Mouse (Mus musculus) hindbrain, embryonic 12.5 days (tissue): ENCODE data around the gene Pgbd1. TPM values are rescaled to one million over a fixed set of nuclear protein-coding genes. Genes with fewer than 3 reads are reported as not detected.

ENCODE experiments used
- ATAC-seq: fragments of 200-750 bp; cut with Nextera tagmentation; 2 replicates; pipeline ENCODE4 v1.8.0; 2017; ENCODE audit warnings: moderate TSS enrichment; ENCODE audit not compliant: low FRiP score
- H3K27ac ChIP-seq: fragments of 300-500 bp; sonication (generic); 2 replicates; pipeline ENCODE4 v1.5.1; 2016; ENCODE audit warnings: mild to moderate bottlenecking
- H3K27me3 ChIP-seq: fragments of 300-500 bp; sonication (generic); 2 replicates; pipeline ENCODE4 v1.6.1; 2016; ENCODE audit warnings: mild to moderate bottlenecking
- H3K36me3 ChIP-seq: fragments of 300-500 bp; sonication (generic); 2 replicates; pipeline ENCODE4 v1.6.1; 2016; ENCODE audit warnings: mild to moderate bottlenecking
- H3K4me1 ChIP-seq: fragments of 300-500 bp; sonication (generic); 2 replicates; pipeline ENCODE4 v1.6.1; 2016
- H3K4me2 ChIP-seq: fragments of 300-500 bp; sonication (generic); replicated peaks from 2 replicates; pipeline ENCODE4 v1.6.1; 2016; ENCODE audit warnings: mild to moderate bottlenecking
- H3K4me3 ChIP-seq: fragments of 300-500 bp; sonication (generic); 2 replicates; pipeline ENCODE4 v1.5.1; 2016; ENCODE audit warnings: mild to moderate bottlenecking
- H3K9ac ChIP-seq: fragments of 300-500 bp; sonication (generic); 2 replicates; pipeline ENCODE4 v1.6.1; 2016; ENCODE audit warnings: mild to moderate bottlenecking, moderate library complexity
- H3K9me3 ChIP-seq: fragments of 300-500 bp; sonication (generic); replicated peaks from 2 replicates; pipeline ENCODE4 v1.6.1; 2016; ENCODE audit warnings: mild to moderate bottlenecking
- WGBS: fragments of 180-500 bp; shearing (Covaris S2); methylation state at CpG from one replicate; pipeline ENCODE4 v1.1.7; 2016; 5-methylcytosine and 5-hydroxymethylcytosine counted together
- polyA plus RNA-seq: library from polyadenylated mRNA; unstranded; fragments of >200 nt; fragmentation: Nextera tagmentation; extraction: Ambion mirVana; gene quantifications from 2 replicates; pipeline ENCODE4 v1.2.1, GENCODE M21; 2016

Pgbd1 gene
- polyA plus RNA-seq, 1 experiment from 2014 or later = 4.9 TPM

GRCm38 (mm10) chr13:21453042-21453441 is 12.2 kb upstream of the Pgbd1 start:
- WGBS = 5% methylated on average over 13 of the region's 13 CpGs
- no peaks in the 10 kb centered on the region for H3K9me3 ChIP-seq
- ATAC-seq = peak; percentile 23

GRCm38 (mm10) chr13:21447856-21448614 is 7.2 kb upstream of the Pgbd1 start:
- Histone ChIP-seq H3K27ac (no peak overlapping the region), H3K9me3 (no peaks in the 10 kb centered on the region), H3K4me2 (no peak overlapping the region), H3K27me3 (no peaks in the 10 kb centered on the region), H3K9ac (no peak overlapping the region), H3K4me3 (no peak overlapping the region), H3K4me1 (peaks cover 10% of the 10 kb centered on the region), H3K36me3 (peaks cover 46% of the 10 kb centered on the region)
- no peak for ATAC-seq
- 83% methylated on average over 16 of the region's 16 CpGs for WGBS

More at GRCm38 (mm10) chr13:21453042-21453441, 12.2 kb upstream of the Pgbd1 start:
- H3K27me3 ChIP-seq = peaks cover 11% of the 10 kb centered on the region
- H3K9ac ChIP-seq = peak overlapping the region; percentile 68
- peaks cover 10% of the 10 kb centered on the region for H3K4me1 ChIP-seq
- H3K27ac ChIP-seq = peak overlapping the region; percentile 58; the same call in 1 of the 2 replicates
- H3K36me3 ChIP-seq = peaks cover 6% of the 10 kb centered on the region; the same call in 1 of the 2 replicates
- H3K4me2 ChIP-seq = peak overlapping the region; percentile 77
- H3K4me3 ChIP-seq = peak overlapping the region; percentile 64

GRCm38 (mm10) chr13:21446796-21447195 is 5.9 kb upstream of the Pgbd1 start:
- no peak overlapping the region for H3K27ac ChIP-seq
- no peaks in the 10 kb centered on the region for H3K27me3 ChIP-seq
- H3K4me2 ChIP-seq = no peak overlapping the region
- H3K36me3 ChIP-seq = peaks cover 46% of the 10 kb centered on the region
- H3K4me3 ChIP-seq = no peak overlapping the region
- H3K9me3 ChIP-seq = no peaks in the 10 kb centered on the region
- H3K9ac ChIP-seq = no peak overlapping the region
- H3K4me1 ChIP-seq = no peaks in the 10 kb centered on the region
- WGBS = 95% methylated on average over 9 of the region's 9 CpGs
- ATAC-seq = no peak

DNA sequence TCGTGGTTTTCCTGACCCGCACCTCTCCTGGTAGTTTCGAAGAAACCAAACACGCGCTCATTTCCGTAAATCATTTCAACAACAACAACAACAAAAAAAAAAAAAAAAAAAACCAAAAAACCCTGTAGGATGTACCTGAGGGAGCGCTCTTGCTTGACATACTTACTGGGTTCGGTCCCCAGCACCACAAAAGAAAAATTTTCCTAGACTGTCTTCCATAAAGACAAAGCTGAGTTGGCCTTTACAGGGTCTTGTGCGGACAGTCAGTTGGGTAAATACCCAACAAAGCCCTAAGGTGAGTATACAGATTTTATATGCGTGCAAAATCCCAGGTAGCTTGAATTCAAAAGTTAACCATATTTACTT is 332 bp upstream of the Pgbd1 start:
- Histone ChIP-seq H3K4me2 (peak overlapping the region; percentile 81), H3K4me3 (peak overlapping the region; percentile 50), H3K9ac (peak overlapping the region; percentile 72), H3K36me3 (peaks cover 28% of the 10 kb centered on the region), H3K4me1 (peaks cover 8% of the 10 kb centered on the region), H3K9me3 (no peaks in the 10 kb centered on the region), H3K27me3 (no peaks in the 10 kb centered on the region), H3K27ac (peak overlapping the region; percentile 78)
- WGBS = 17% methylated on average over 10 of the region's 10 CpGs
- ATAC-seq = peak; percentile 44; the same call in 1 of the 2 replicates

DNA sequence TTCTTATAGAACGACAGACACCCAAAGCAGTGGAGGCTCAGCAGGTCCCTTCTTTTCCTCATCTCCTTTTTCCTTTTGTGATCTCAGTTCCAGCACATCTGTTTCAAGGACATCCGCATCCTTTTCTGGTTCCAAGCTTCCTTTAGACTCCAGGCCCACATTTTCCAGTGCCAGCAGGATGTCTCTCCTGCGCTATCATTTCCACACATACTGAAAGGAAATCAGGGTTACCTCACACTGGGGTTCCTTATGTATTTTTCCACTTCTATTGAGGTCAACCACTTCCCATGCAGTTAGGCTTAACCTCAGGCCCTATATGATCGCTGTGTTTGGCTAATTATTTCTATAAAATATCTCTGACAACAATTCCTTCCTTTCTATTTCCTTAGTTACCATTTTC is 5.4 kb downstream of the Pgbd1 start:
- H3K36me3 ChIP-seq = 0 out of 2 replicates have a peak, but pooled peaks cover 2% of the 10 kb centered on the region
- no peak overlapping the region for H3K27ac ChIP-seq
- H3K4me1 ChIP-seq = peaks cover 4% of the 10 kb centered on the region
- H3K9ac ChIP-seq = no peak overlapping the region
- 81% methylated on average over 4 of the region's 4 CpGs for WGBS
- no peak overlapping the region for H3K4me2 ChIP-seq
- no peak overlapping the region for H3K4me3 ChIP-seq
- no peak for ATAC-seq
- no peaks in the 10 kb centered on the region for H3K9me3 ChIP-seq
- no peaks in the 10 kb centered on the region for H3K27me3 ChIP-seq

- Histone ChIP-seq H3K4me2 (no peak overlapping the region), H3K27me3 (no peaks in the 10 kb centered on the region), H3K4me1 (no peaks in the 10 kb centered on the region), H3K27ac (no peak overlapping the region), H3K36me3 (no peaks in the 10 kb centered on the region), H3K4me3 (no peak overlapping the region), H3K9me3 (no peaks in the 10 kb centered on the region), H3K9ac (no peak overlapping the region)
- WGBS = 96% methylated on average over 1 of the region's 1 CpGs
- ATAC-seq = no peak
Observed at GRCm38 (mm10) chr13:21427631-21428030, 13.2 kb downstream of the Pgbd1 start.

GRCm38 (mm10) chr13:21423301-21423700 is 17.6 kb downstream of the Pgbd1 start:
- Histone ChIP-seq H3K4me3 (no peak overlapping the region), H3K9me3 (no peaks in the 10 kb centered on the region), H3K36me3 (no peaks in the 10 kb centered on the region), H3K9ac (no peak overlapping the region), H3K27ac (no peak overlapping the region), H3K27me3 (no peaks in the 10 kb centered on the region), H3K4me1 (no peaks in the 10 kb centered on the region), H3K4me2 (no peak overlapping the region)
- no peak for ATAC-seq
- WGBS = 64% methylated on average over 5 of the region's 5 CpGs

GRCm38 (mm10) chr13:21418865-21419264 is 22.0 kb downstream of the Pgbd1 start:
- no peak overlapping the region for H3K4me3 ChIP-seq
- WGBS = 59% methylated on average over 6 of the region's 6 CpGs
- H3K4me1 ChIP-seq = no peaks in the 10 kb centered on the region
- ATAC-seq = no peak
- H3K27ac ChIP-seq = no peak overlapping the region
- H3K27me3 ChIP-seq = no peaks in the 10 kb centered on the region
- H3K9ac ChIP-seq = no peak overlapping the region
- H3K36me3 ChIP-seq = no peaks in the 10 kb centered on the region
- H3K4me2 ChIP-seq = no peak overlapping the region
- H3K9me3 ChIP-seq = no peaks in the 10 kb centered on the region

DNA sequence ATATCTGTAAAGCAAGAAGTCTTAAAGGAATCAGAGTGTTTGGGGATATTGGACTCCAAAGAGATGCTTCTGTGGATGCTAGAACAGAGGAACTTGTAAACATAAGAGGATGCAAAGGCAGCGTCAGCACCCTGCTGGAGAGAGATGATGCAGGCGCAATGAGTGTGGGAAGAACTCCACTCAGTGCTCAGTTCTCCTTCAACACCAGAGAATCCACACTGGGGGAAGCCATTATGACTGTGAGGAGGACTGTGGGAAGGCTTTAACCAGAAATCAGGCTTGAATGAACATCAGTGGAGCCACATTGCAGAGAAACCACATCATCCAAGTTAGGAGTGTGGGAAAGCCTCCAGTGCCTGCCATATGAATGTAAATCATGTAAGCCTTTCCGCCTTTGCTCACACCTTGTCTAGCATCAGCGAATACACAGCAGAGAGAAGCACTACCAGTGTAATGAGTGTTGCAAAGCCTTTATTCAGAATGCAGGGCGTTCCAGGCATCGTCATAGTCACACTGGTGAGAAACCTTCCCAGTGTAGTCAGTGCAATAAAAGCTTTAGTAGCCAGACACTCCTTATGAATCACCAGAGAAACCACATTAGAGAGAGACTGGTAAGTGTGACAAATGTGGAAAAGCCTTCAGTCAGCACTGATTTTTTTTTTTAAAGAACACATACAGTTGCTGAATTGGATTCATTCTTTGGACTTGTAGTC is 23.4 kb downstream of the Pgbd1 start:
- H3K4me3 ChIP-seq = no peak overlapping the region
- H3K27me3 ChIP-seq = no peaks in the 10 kb centered on the region
- no peak overlapping the region for H3K9ac ChIP-seq
- no peaks in the 10 kb centered on the region for H3K4me1 ChIP-seq
- 82% methylated on average over 6 of the region's 6 CpGs for WGBS
- no peak overlapping the region for H3K27ac ChIP-seq
- H3K36me3 ChIP-seq = no peaks in the 10 kb centered on the region
- H3K9me3 ChIP-seq = no peaks in the 10 kb centered on the region
- no peak for ATAC-seq
- no peak overlapping the region for H3K4me2 ChIP-seq

GRCm38 (mm10) chr13:21415750-21416149 is 25.1 kb downstream of the Pgbd1 start:
- WGBS = 93% methylated on average over 2 of the region's 2 CpGs
- no peak for ATAC-seq
- Histone ChIP-seq H3K36me3 (no peaks in the 10 kb centered on the region), H3K9me3 (no peaks in the 10 kb centered on the region), H3K4me2 (no peak overlapping the region), H3K4me1 (no peaks in the 10 kb centered on the region), H3K4me3 (no peak overlapping the region), H3K27me3 (no peaks in the 10 kb centered on the region), H3K27ac (no peak overlapping the region), H3K9ac (no peak overlapping the region)

DNA sequence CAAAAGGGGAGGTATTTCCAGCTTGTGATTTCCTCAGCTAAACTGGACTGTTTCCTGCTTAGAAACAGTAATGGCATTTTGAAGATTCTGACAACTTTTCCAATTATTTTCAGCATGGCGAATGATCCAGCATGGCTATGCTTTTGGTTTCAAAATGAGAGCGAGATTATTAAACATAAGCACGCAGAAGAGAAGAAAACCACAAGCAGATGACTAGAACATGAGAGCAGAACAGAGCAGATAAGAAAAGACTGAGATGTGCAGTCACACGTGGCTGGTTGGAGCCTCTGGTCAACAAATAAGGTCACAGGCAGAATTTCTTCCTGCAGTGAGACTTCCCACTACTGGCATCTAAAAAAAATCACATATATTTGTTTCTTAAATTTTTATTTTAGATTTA is 25.6 kb downstream of the Pgbd1 start:
- no peaks in the 10 kb centered on the region for H3K9me3 ChIP-seq
- H3K4me3 ChIP-seq = no peak overlapping the region
- H3K4me2 ChIP-seq = no peak overlapping the region
- ATAC-seq = no peak
- H3K4me1 ChIP-seq = no peaks in the 10 kb centered on the region
- H3K27ac ChIP-seq = no peak overlapping the region
- no peak overlapping the region for H3K9ac ChIP-seq
- no peaks in the 10 kb centered on the region for H3K36me3 ChIP-seq
- no peaks in the 10 kb centered on the region for H3K27me3 ChIP-seq
- WGBS = 83% methylated on average over 4 of the region's 4 CpGs

DNA sequence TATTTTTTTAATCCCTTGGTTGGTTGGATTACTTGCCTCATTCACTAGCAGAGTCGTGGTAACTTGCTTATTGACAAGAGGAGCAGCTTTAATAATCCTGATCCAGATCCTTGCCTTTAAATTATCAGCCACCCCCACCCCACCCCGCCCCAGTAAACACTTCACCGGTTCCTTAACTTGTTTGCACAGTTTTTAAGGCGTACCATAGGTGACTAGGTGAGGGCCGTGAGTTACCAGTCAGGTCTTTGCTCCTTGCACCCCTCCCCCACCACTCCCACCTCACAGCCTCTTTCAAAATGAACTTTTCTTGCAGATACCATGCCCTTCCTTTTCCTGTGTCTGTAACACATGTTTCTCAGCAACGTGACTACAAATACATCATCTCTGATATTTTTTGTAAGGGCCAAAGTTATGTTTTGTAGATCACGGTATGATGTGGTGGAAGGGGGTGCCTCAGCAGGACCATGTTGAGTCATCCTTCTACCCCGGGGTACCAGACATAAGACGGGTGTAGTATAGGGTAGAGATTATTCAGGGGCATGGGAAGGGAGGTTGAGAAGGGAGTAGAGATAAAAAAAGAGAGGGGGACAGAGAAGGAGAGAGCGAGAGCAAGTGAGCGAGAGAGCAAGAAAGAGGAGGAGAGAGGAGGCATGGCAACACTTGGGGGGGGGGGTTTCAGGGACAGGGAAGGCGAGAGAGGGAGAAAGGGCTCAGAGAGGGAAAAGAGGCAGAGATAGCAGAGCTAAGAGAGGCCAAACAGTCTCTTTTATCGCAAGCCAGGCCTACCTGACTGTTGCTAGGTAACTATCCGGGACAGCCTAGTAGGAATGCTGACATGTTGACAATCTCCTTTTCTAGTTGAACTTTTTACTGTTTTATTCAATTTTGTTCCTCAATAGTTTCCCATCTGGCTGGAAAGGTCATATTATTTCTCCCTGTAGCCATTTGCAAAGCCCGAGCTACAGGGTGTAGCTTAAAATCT is 26.3 kb downstream of the Pgbd1 start:
- no peak for ATAC-seq

More for the DNA sequence above, 26.3 kb downstream of the Pgbd1 start:
- no peaks in the 10 kb centered on the region for H3K4me1 ChIP-seq
- H3K27me3 ChIP-seq = no peaks in the 10 kb centered on the region
- no peaks in the 10 kb centered on the region for H3K36me3 ChIP-seq
- 67% methylated on average over 14 of the region's 15 CpGs for WGBS
- no peak overlapping the region for H3K4me2 ChIP-seq
- H3K9me3 ChIP-seq = no peaks in the 10 kb centered on the region
- no peak overlapping the region for H3K27ac ChIP-seq
- H3K4me3 ChIP-seq = no peak overlapping the region
- H3K9ac ChIP-seq = no peak overlapping the region
